Mouse (Mus musculus) lung, adult 18-20 months (tissue): ENCODE data around the gene Trp53.

ENCODE experiments used
- DNase-seq, 2 experiments: peaks; one replicate each; pipeline ENCODE4 v3.0.0; 2022; ENCODE audit warnings: mixed read lengths in 2 of 2

Trp53 gene

GRCm38 (mm10) chr11:69632284-69633089 lies 52.3 kb downstream of the Trp53 start, which contains the start of gene Fxr2:
Gene Fxr2 (plus strand): TSS chr11:69632990.
- DNase-seq: peak; percentile 100

- peak; percentile 67 to 74 for DNase-seq
Observed at GRCm38 (mm10) chr11:69633128-69633866, 53.1 kb downstream of the Trp53 start.

DNA sequence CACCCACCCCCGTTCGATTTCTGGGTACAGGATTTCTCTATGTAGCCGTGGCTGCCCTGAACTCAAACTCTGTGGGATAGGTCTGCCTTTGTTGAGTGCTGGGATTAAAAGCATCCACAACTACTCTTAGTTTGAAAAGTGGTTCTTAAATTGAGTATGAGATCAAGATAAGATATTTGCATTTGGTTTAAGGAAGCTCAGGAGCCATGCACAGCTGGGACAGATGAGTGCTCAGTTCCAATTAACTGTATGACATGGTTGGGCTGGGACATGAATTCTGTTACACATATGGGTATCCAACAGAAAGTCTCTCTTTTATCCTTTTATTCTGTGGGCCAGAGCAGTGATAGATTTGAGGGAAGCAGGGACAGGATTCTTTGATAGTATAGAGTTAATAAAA lies 55.3 kb downstream of the Trp53 start:
- no peak for DNase-seq
